In genomic region chr11:77504377-77504776, GRCm38 (mm10) we compare ENCODE assay signal across 31 mouse cellular contexts. TPM values are rescaled to one million over a fixed set of nuclear protein-coding genes. Genes with fewer than 3 reads are reported as not detected.
DNase-seq lines count a peak whose midpoint lies in the region; ATAC-seq lines count a peak whose summit lies in the region.
"Had no signal": no experiment of that assay in that cellular context is flagged by ENCODE, and none has a peak within 500 bp of the region (broad histone marks: within the 10 kb centered on the region; RNA-seq: fewer than 3 reads in every experiment).

No protein-coding gene starts in this region.

- no peak overlapping the region for H3K9ac ChIP-seq in limb, embryonic 15.5 days
- H3K9ac ChIP-seq in intestine, embryonic 16.5 days (ENCODE audit: low read depth, low read length) = no peak overlapping the region
- H3K9ac ChIP-seq in hindbrain, embryonic 12.5 days = no peak overlapping the region
- H3K9ac ChIP-seq: embryonic facial prominence, embryonic 12.5 days; heart, embryonic 15.5 days; kidney, embryonic 15.5 days; limb, embryonic 13.5 days; liver, embryonic 12.5 days; liver, postnatal 0 days; neural tube, embryonic 12.5 days had no signal

- H3K36me3 ChIP-seq in limb, embryonic 15.5 days = peaks cover 77% of the 10 kb centered on the region
- peaks cover 95% of the 10 kb centered on the region for H3K36me3 ChIP-seq in limb, embryonic 10.5 days
- peaks cover 40% of the 10 kb centered on the region for H3K36me3 ChIP-seq in intestine, embryonic 16.5 days (ENCODE audit: control insufficient read depth, insufficient read depth, low read length)
- peaks cover 67% of the 10 kb centered on the region for H3K36me3 ChIP-seq in hindbrain, embryonic 12.5 days

- no peak for ATAC-seq in limb, embryonic 15.5 days (ENCODE audit: insufficient number of reproducible peaks, low FRiP score, low TSS enrichment, low read depth)
- ATAC-seq in intestine, embryonic 16.5 days = no peak
- ATAC-seq in hindbrain, embryonic 12.5 days (ENCODE audit: low FRiP score) = no peak
- ATAC-seq: activated CD4-positive, CD25-positive, alpha-beta regulatory T cell, adult 4 months; forebrain, embryonic 16.5 days; hindbrain, postnatal 0 days; liver, embryonic 12.5 days; liver, postnatal 0 days had no signal

- peak; percentile 30 for DNase-seq in cerebellum, adult 9-10 months
- no peak for DNase-seq in cerebellum, postnatal 10 days
- DNase-seq in limb, embryonic 10.5 days (ENCODE audit: low spot score) = no peak
- DNase-seq: adrenal gland, adult 8-10 months; B cell, adult 2 months; gastrocnemius, postnatal 10 days; kidney, adult 11 months; liver, postnatal 0 days; lung, postnatal 36 days; right cerebral cortex, adult 18-20 months had no signal

- H3K4me3 ChIP-seq in limb, embryonic 15.5 days = no peak overlapping the region
- H3K4me3 ChIP-seq in limb, embryonic 10.5 days = no peak overlapping the region
- H3K4me3 ChIP-seq in intestine, embryonic 16.5 days (ENCODE audit: low read length) = no peak overlapping the region
- no peak overlapping the region for H3K4me3 ChIP-seq in hindbrain, embryonic 12.5 days
- H3K4me3 ChIP-seq: embryonic facial prominence, embryonic 12.5 days; erythroblast, embryonic 14.5 days; heart, embryonic 10.5 days; heart, embryonic 15.5 days; kidney, embryonic 15.5 days; limb, embryonic 13.5 days; liver, embryonic 12.5 days; myocyte; neural tube, embryonic 12.5 days had no signal

- no peak overlapping the region for H3K4me2 ChIP-seq in limb, embryonic 15.5 days
- 0 out of 2 replicates have a peak overlapping the region, but pooled peaks have one; percentile 5 for H3K4me2 ChIP-seq in intestine, embryonic 16.5 days (ENCODE audit: low read depth, low read length)
- no peak overlapping the region for H3K4me2 ChIP-seq in hindbrain, embryonic 12.5 days (replicated peaks)
- H3K4me2 ChIP-seq: embryonic facial prominence, embryonic 12.5 days; heart, embryonic 15.5 days; kidney, embryonic 15.5 days; limb, embryonic 13.5 days; liver, embryonic 12.5 days; midbrain, embryonic 11.5 days; neural tube, embryonic 12.5 days had no signal

- H3K27ac ChIP-seq in limb, embryonic 15.5 days = 0 out of 2 replicates have a peak overlapping the region, but pooled peaks have one; percentile 0
- no peak overlapping the region for H3K27ac ChIP-seq in limb, embryonic 10.5 days
- H3K27ac ChIP-seq in intestine, embryonic 16.5 days (ENCODE audit: low read length) = peak overlapping the region; percentile 92
- no peak overlapping the region for H3K27ac ChIP-seq in hindbrain, embryonic 12.5 days
- H3K27ac ChIP-seq: embryonic facial prominence, embryonic 12.5 days; heart, embryonic 10.5 days; heart, embryonic 15.5 days; hindbrain, postnatal 0 days; kidney, embryonic 15.5 days; limb, embryonic 13.5 days; liver, embryonic 12.5 days; neural tube, embryonic 12.5 days had no signal

- H3K9me3 ChIP-seq in limb, embryonic 15.5 days = no peaks in the 10 kb centered on the region
- H3K9me3 ChIP-seq in limb, embryonic 10.5 days (replicated peaks) = no peaks in the 10 kb centered on the region
- no peaks in the 10 kb centered on the region for H3K9me3 ChIP-seq in intestine, embryonic 16.5 days (ENCODE audit: control insufficient read depth, low read length)
- H3K9me3 ChIP-seq in hindbrain, embryonic 12.5 days (replicated peaks) = no peaks in the 10 kb centered on the region
- H3K9me3 ChIP-seq: embryonic facial prominence, embryonic 12.5 days; heart, embryonic 10.5 days; heart, embryonic 15.5 days; kidney, embryonic 15.5 days; limb, embryonic 13.5 days; liver, embryonic 12.5 days; neural tube, embryonic 12.5 days had no signal

- H3K4me1 ChIP-seq in limb, embryonic 15.5 days = peaks cover 52% of the 10 kb centered on the region
- H3K4me1 ChIP-seq in limb, embryonic 10.5 days = peaks cover 37% of the 10 kb centered on the region
- H3K4me1 ChIP-seq in intestine, embryonic 16.5 days (ENCODE audit: control insufficient read depth, insufficient read depth, low read length) = peaks cover 38% of the 10 kb centered on the region
- H3K4me1 ChIP-seq in hindbrain, embryonic 12.5 days = peaks cover 24% of the 10 kb centered on the region

- 92% methylated on average over 19 of the region's 19 CpGs for WGBS in limb, embryonic 15.5 days
- 94% methylated on average over 19 of the region's 19 CpGs for WGBS in limb, embryonic 10.5 days
- WGBS in intestine, embryonic 16.5 days = 94% methylated on average over 19 of the region's 19 CpGs
- WGBS in hindbrain, embryonic 12.5 days = 95% methylated on average over 19 of the region's 19 CpGs

- H3K27me3 ChIP-seq in limb, embryonic 15.5 days = no peaks in the 10 kb centered on the region
- no peaks in the 10 kb centered on the region for H3K27me3 ChIP-seq in limb, embryonic 10.5 days (ENCODE audit: low read depth, poor library complexity, severe bottlenecking)
- no peaks in the 10 kb centered on the region for H3K27me3 ChIP-seq in intestine, embryonic 16.5 days (replicated peaks; ENCODE audit: control insufficient read depth, insufficient read depth, low read length)
- no peaks in the 10 kb centered on the region for H3K27me3 ChIP-seq in hindbrain, embryonic 12.5 days
- H3K27me3 ChIP-seq: embryonic facial prominence, embryonic 12.5 days; heart, embryonic 15.5 days; kidney, embryonic 15.5 days; limb, embryonic 13.5 days; liver, embryonic 12.5 days; neural tube, embryonic 12.5 days had no signal

RNA-seq across cellular contexts. Expression of gene Abhd15, which starts 10.5 kb away (rescaled TPM):
- 2.7 and 3.0 TPM in 2 replicates for polyA plus RNA-seq in limb, embryonic 15.5 days (2015; fragmentation: Nextera tagmentation; extraction: Ambion mirVana)
- 1.4 and 2.0 TPM in 2 replicates for polyA plus RNA-seq in limb, embryonic 10.5 days (2016; fragmentation: Nextera tagmentation; extraction: Ambion mirVana)
- polyA plus RNA-seq in intestine, embryonic 16.5 days (2015; fragmentation: Nextera tagmentation; extraction: Ambion mirVana) = 4.0 and 4.7 TPM in 2 replicates
- polyA plus RNA-seq in hindbrain, embryonic 12.5 days (2016; fragmentation: Nextera tagmentation; extraction: Ambion mirVana) = 3.5 and 4.2 TPM in 2 replicates

RNA-seq across cellular contexts. Expression of gene Git1, which starts 11.0 kb away (rescaled TPM):
- 9.1 and 10.8 TPM in 2 replicates for polyA plus RNA-seq in limb, embryonic 15.5 days (2015; fragmentation: Nextera tagmentation; extraction: Ambion mirVana)
- polyA plus RNA-seq in limb, embryonic 10.5 days (2016; fragmentation: Nextera tagmentation; extraction: Ambion mirVana) = 13.6 and 14.8 TPM in 2 replicates
- polyA plus RNA-seq in intestine, embryonic 16.5 days (2015; fragmentation: Nextera tagmentation; extraction: Ambion mirVana) = 12.2 and 12.8 TPM in 2 replicates
- 10.9 and 13.4 TPM in 2 replicates for polyA plus RNA-seq in hindbrain, embryonic 12.5 days (2016; fragmentation: Nextera tagmentation; extraction: Ambion mirVana)

RNA-seq across cellular contexts. Expression of gene Trp53i13, which starts 11.4 kb away (rescaled TPM):
- 62.5 and 69.8 TPM in 2 replicates for polyA plus RNA-seq in limb, embryonic 15.5 days (2015; fragmentation: Nextera tagmentation; extraction: Ambion mirVana)
- polyA plus RNA-seq in limb, embryonic 10.5 days (2016; fragmentation: Nextera tagmentation; extraction: Ambion mirVana) = 33.4 and 38.7 TPM in 2 replicates
- 24.1 and 24.3 TPM in 2 replicates for polyA plus RNA-seq in intestine, embryonic 16.5 days (2015; fragmentation: Nextera tagmentation; extraction: Ambion mirVana)
- polyA plus RNA-seq in hindbrain, embryonic 12.5 days (2016; fragmentation: Nextera tagmentation; extraction: Ambion mirVana) = 29.7 and 32.3 TPM in 2 replicates

RNA-seq across cellular contexts. Expression of gene Gm10392, which starts 14.6 kb away (rescaled TPM):
- polyA plus RNA-seq in limb, embryonic 15.5 days (2015; fragmentation: Nextera tagmentation; extraction: Ambion mirVana) = 0.12 TPM in 1 of 2 replicates, not detected in the other
- 0.14 TPM in 1 of 2 replicates, not detected in the other for polyA plus RNA-seq in limb, embryonic 10.5 days (2016; fragmentation: Nextera tagmentation; extraction: Ambion mirVana)
- polyA plus RNA-seq in intestine, embryonic 16.5 days (2015; fragmentation: Nextera tagmentation; extraction: Ambion mirVana) = 0.10 and 0.12 TPM in 2 replicates
- polyA plus RNA-seq in hindbrain, embryonic 12.5 days (2016; fragmentation: Nextera tagmentation; extraction: Ambion mirVana) = 0.14 TPM in 1 of 2 replicates, not detected in the other
- polyA plus RNA-seq: cerebellum, adult 2 months; embryonic facial prominence, embryonic 12.5 days; erythroblast, embryonic 14.5 days; forebrain, embryonic 16.5 days; gonadal fat pad, adult 2 months; heart, embryonic 10.5 days; hindbrain, embryonic 11.5 days; hindbrain, postnatal 0 days; limb, embryonic 13.5 days; lung, embryonic 16.5 days; midbrain, postnatal 0 days; myocyte had no signal

RNA-seq across cellular contexts. Expression of gene Ankrd13b, which starts 14.9 kb away (rescaled TPM):
- polyA plus RNA-seq in limb, embryonic 15.5 days (2015; fragmentation: Nextera tagmentation; extraction: Ambion mirVana) = 5.0 and 7.2 TPM in 2 replicates
- polyA plus RNA-seq in limb, embryonic 10.5 days (2016; fragmentation: Nextera tagmentation; extraction: Ambion mirVana) = 12.5 and 13.4 TPM in 2 replicates
- 1.6 and 1.7 TPM in 2 replicates for polyA plus RNA-seq in intestine, embryonic 16.5 days (2015; fragmentation: Nextera tagmentation; extraction: Ambion mirVana)
- 28.3 and 29.2 TPM in 2 replicates for polyA plus RNA-seq in hindbrain, embryonic 12.5 days (2016; fragmentation: Nextera tagmentation; extraction: Ambion mirVana)

Comparison
In these comparisons a context has a peak if more than half of its experiments do, and no peak if none do; other contexts are left out.
1. H3K27ac ChIP-seq: peak in limb, embryonic 15.5 days (single experiment) and intestine, embryonic 16.5 days (single experiment); none in limb, embryonic 10.5 days (single experiment) and hindbrain, embryonic 12.5 days (single experiment).